Mouse (Mus musculus) C2C12 (cell line): ENCODE data around the gene Gm12790. TPM values are rescaled to one million over a fixed set of nuclear protein-coding genes. Genes with fewer than 3 reads are reported as not detected.

Experiments
- polyA plus RNA-seq: library from polyadenylated mRNA; unstranded; fragments of >200 nt; fragmentation: generic; extraction: Trizol; gene quantifications from one replicate; pipeline ENCODE4 v1.2.1, GENCODE M21; 2012; ENCODE audit warnings: missing spikeins

Gm12790 gene
- polyA plus RNA-seq, 1 experiment: not detected

Other genes with a start within 250 kb of the Gm12790 start
- gene B020004J07Rik, start 137.0 kb downstream of the Gm12790 start, polyA plus RNA-seq: not detected
- gene C130073F10Rik, start 87.3 kb downstream of the Gm12790 start, polyA plus RNA-seq: 0.04 TPM
- 0.02 TPM for gene Gm12800, start 71.9 kb downstream of the Gm12790 start, polyA plus RNA-seq
- 0.20 TPM for gene Gm12794, start 40.6 kb downstream of the Gm12790 start, polyA plus RNA-seq
- not detected for gene Gm12789, start 5.6 kb upstream of the Gm12790 start, polyA plus RNA-seq
- 2.7 TPM for gene Pde4b, start 106.5 kb upstream of the Gm12790 start, polyA plus RNA-seq